Mouse (Mus musculus) heart, embryonic 11.5 days (tissue): ENCODE results near the gene Pip4k2c. TPM values are rescaled to one million over a fixed set of nuclear protein-coding genes. Genes with fewer than 3 reads are reported as not detected.

Experiments
- ATAC-seq: fragments of 200-750 bp; cut with Nextera tagmentation; replicated peaks from 2 replicates; pipeline ENCODE4 v1.8.0; 2017; ENCODE audit warnings: moderate library complexity; ENCODE audit not compliant: insufficient number of reproducible peaks, low FRiP score, low TSS enrichment
- H3K27ac ChIP-seq: fragments of 300-500 bp; sonication (generic); 2 replicates; pipeline ENCODE4 v1.5.1; 2014; ENCODE audit warnings: mild to moderate bottlenecking, low read depth, low read length
- H3K27me3 ChIP-seq: fragments of 300-500 bp; sonication (generic); 2 replicates; pipeline ENCODE4 v1.6.1; 2014; ENCODE audit warnings: mild to moderate bottlenecking, low read length, mixed read lengths; ENCODE audit not compliant: control insufficient read depth, insufficient read depth
- H3K36me3 ChIP-seq: fragments of 300-500 bp; sonication (generic); 2 replicates; pipeline ENCODE4 v1.6.1; 2014; ENCODE audit warnings: mild to moderate bottlenecking, low read length, moderate library complexity, mixed read lengths; ENCODE audit not compliant: control insufficient read depth, insufficient read depth
- H3K4me1 ChIP-seq: fragments of 300-500 bp; sonication (generic); 2 replicates; pipeline ENCODE4 v1.6.1; 2014; ENCODE audit warnings: low read length; ENCODE audit not compliant: control insufficient read depth, insufficient read depth
- H3K4me2 ChIP-seq: fragments of 300-500 bp; sonication (generic); 2 replicates; pipeline ENCODE4 v1.6.1; 2014; ENCODE audit warnings: mild to moderate bottlenecking, moderate library complexity
- H3K4me3 ChIP-seq: fragments of 300-500 bp; sonication (generic); 2 replicates; pipeline ENCODE4 v1.5.1; 2014; ENCODE audit warnings: low read depth, low read length
- H3K9ac ChIP-seq: fragments of 300-500 bp; sonication (generic); 2 replicates; pipeline ENCODE4 v1.6.1; 2014; ENCODE audit warnings: mild to moderate bottlenecking, low read depth, low read length, moderate library complexity
- H3K9me3 ChIP-seq: fragments of 300-500 bp; sonication (generic); replicated peaks from 2 replicates; pipeline ENCODE4 v1.6.1; 2016; ENCODE audit warnings: low read length; ENCODE audit not compliant: control insufficient read depth
- WGBS: fragments of 180-500 bp; shearing (Covaris S2); extraction: QIAGEN DNeasy Blood & Tissue Kit; methylation state at CpG from one replicate; pipeline ENCODE4 v1.1.7; 2014; ENCODE audit not compliant: insufficient replicate concordance; 5-methylcytosine and 5-hydroxymethylcytosine counted together
- polyA plus RNA-seq: library from polyadenylated mRNA; unstranded; fragments of >200 nt; fragmentation: Nextera tagmentation; extraction: Ambion mirVana; gene quantifications from 2 replicates; pipeline ENCODE4 v1.2.1, GENCODE M21; 2014

Pip4k2c gene
- polyA plus RNA-seq: 20.8 and 21.5 TPM in 2 replicates

GRCm38 (mm10) chr10:127211414-127211854 lies at the start of gene Pip4k2c:
Pip4k2c (minus strand) TSS chr10:127211585.
- WGBS: under 1% methylated on average over 47 of the region's 47 CpGs
- H3K36me3 ChIP-seq: peaks cover 5% of the 10 kb centered on the region; the same call in 1 of the 2 replicates
- peak within 1 kb of the TSS; percentile 42 for H3K27ac ChIP-seq
- peak within 1 kb of the TSS; percentile 73 for H3K9ac ChIP-seq
- H3K9me3 ChIP-seq: no peaks in the 10 kb centered on the region
- peak; percentile 97 for ATAC-seq
- no peaks in the 10 kb centered on the region for H3K27me3 ChIP-seq
- peaks cover 8% of the 10 kb centered on the region for H3K4me1 ChIP-seq
- peak within 1 kb of the TSS; percentile 86 for H3K4me2 ChIP-seq
- peak within 1 kb of the TSS; percentile 86 for H3K4me3 ChIP-seq

- ATAC-seq: no peak
- no peak overlapping the region for H3K4me3 ChIP-seq
- no peaks in the 10 kb centered on the region for H3K36me3 ChIP-seq
- H3K9me3 ChIP-seq: no peaks in the 10 kb centered on the region
- WGBS: 66% methylated on average over 8 of the region's 8 CpGs
- H3K4me2 ChIP-seq: no peak overlapping the region
- peaks cover 24% of the 10 kb centered on the region for H3K27me3 ChIP-seq
- H3K27ac ChIP-seq: no peak overlapping the region
- H3K4me1 ChIP-seq: 0 out of 2 replicates have a peak, but pooled peaks cover 6% of the 10 kb centered on the region
- H3K9ac ChIP-seq: no peak overlapping the region
Observed at GRCm38 (mm10) chr10:127258489-127258888, 47.1 kb upstream of the Pip4k2c start.

GRCm38 (mm10) chr10:127257790-127258189 lies 46.4 kb upstream of the Pip4k2c start:
- Histone ChIP-seq H3K4me3 (no peak overlapping the region), H3K9ac (no peak overlapping the region), H3K36me3 (no peaks in the 10 kb centered on the region), H3K4me1 (0 out of 2 replicates have a peak, but pooled peaks cover 3% of the 10 kb centered on the region), H3K27ac (no peak overlapping the region), H3K27me3 (peaks cover 17% of the 10 kb centered on the region), H3K4me2 (no peak overlapping the region), H3K9me3 (no peaks in the 10 kb centered on the region)
- 72% methylated on average over 6 of the region's 6 CpGs for WGBS
- ATAC-seq: no peak

GRCm38 (mm10) chr10:127255625-127256345 lies 44.4 kb upstream of the Pip4k2c start:
- Histone ChIP-seq H3K36me3 (no peaks in the 10 kb centered on the region), H3K9ac (no peak overlapping the region), H3K4me2 (no peak overlapping the region), H3K4me3 (no peak overlapping the region), H3K4me1 (no peaks in the 10 kb centered on the region), H3K27ac (no peak overlapping the region), H3K27me3 (no peaks in the 10 kb centered on the region), H3K9me3 (no peaks in the 10 kb centered on the region)
- peak; percentile 72; the same call in 1 of the 2 replicates for ATAC-seq
- 16% methylated on average over 14 of the region's 14 CpGs for WGBS

GRCm38 (mm10) chr10:127250810-127251209 lies 39.4 kb upstream of the Pip4k2c start:
- no peak overlapping the region for H3K9ac ChIP-seq
- no peak overlapping the region for H3K4me2 ChIP-seq
- H3K4me1 ChIP-seq: no peaks in the 10 kb centered on the region
- no peaks in the 10 kb centered on the region for H3K9me3 ChIP-seq
- H3K27me3 ChIP-seq: no peaks in the 10 kb centered on the region
- no peak for ATAC-seq
- no peak overlapping the region for H3K27ac ChIP-seq
- no peak overlapping the region for H3K4me3 ChIP-seq
- H3K36me3 ChIP-seq: no peaks in the 10 kb centered on the region
- WGBS: 77% methylated on average over 5 of the region's 5 CpGs

- Histone ChIP-seq H3K27ac (no peak overlapping the region), H3K9ac (no peak overlapping the region), H3K4me2 (no peak overlapping the region), H3K36me3 (0 out of 2 replicates have a peak, but pooled peaks cover 2% of the 10 kb centered on the region), H3K27me3 (peaks cover 23% of the 10 kb centered on the region), H3K9me3 (no peaks in the 10 kb centered on the region), H3K4me1 (0 out of 2 replicates have a peak, but pooled peaks cover 3% of the 10 kb centered on the region), H3K4me3 (no peak overlapping the region)
- ATAC-seq: no peak
- WGBS: 54% methylated on average over 18 of the region's 18 CpGs
Observed at GRCm38 (mm10) chr10:127238241-127238824, 26.9 kb upstream of the Pip4k2c start.

- no peak overlapping the region for H3K4me3 ChIP-seq
- no peak overlapping the region for H3K9ac ChIP-seq
- H3K36me3 ChIP-seq: 0 out of 2 replicates have a peak, but pooled peaks cover 2% of the 10 kb centered on the region
- no peaks in the 10 kb centered on the region for H3K9me3 ChIP-seq
- H3K4me1 ChIP-seq: 0 out of 2 replicates have a peak, but pooled peaks cover 3% of the 10 kb centered on the region
- WGBS: 41% methylated on average over 9 of the region's 9 CpGs
- peaks cover 23% of the 10 kb centered on the region for H3K27me3 ChIP-seq
- no peak for ATAC-seq
- no peak overlapping the region for H3K27ac ChIP-seq
- H3K4me2 ChIP-seq: no peak overlapping the region
Observed at GRCm38 (mm10) chr10:127236541-127236940, 25.2 kb upstream of the Pip4k2c start.

- Histone ChIP-seq H3K27me3 (peaks cover 12% of the 10 kb centered on the region), H3K4me2 (no peak overlapping the region), H3K9me3 (no peaks in the 10 kb centered on the region), H3K36me3 (no peaks in the 10 kb centered on the region), H3K9ac (no peak overlapping the region), H3K4me1 (no peaks in the 10 kb centered on the region), H3K4me3 (no peak overlapping the region), H3K27ac (no peak overlapping the region)
- no peak for ATAC-seq
- 73% methylated on average over 9 of the region's 9 CpGs for WGBS
Observed at GRCm38 (mm10) chr10:127233141-127233540, 21.8 kb upstream of the Pip4k2c start.
